Mouse (Mus musculus): ENCODE measurements around the gene Dgki.

GRCm38 (mm10) chr6:37290691-37291090 lies 9.3 kb downstream of the Dgki start:
- TF ChIP-seq EP300 (IDR thresholded peaks at IDR 0.05; ENCODE audit: low read depth) (no peak), CTCF (IDR thresholded peaks at IDR 0.05; ENCODE audit: low read depth) (no peak)
